Mouse (Mus musculus) liver, embryonic 16.5 days (tissue): ENCODE data around the gene Gm21294. TPM values are rescaled to one million over a fixed set of nuclear protein-coding genes. Genes with fewer than 3 reads are reported as not detected.
"Not testable (repeated sequence)": the region's sequence is repeated elsewhere in the genome, so short reads cannot be mapped to it uniquely, and the experiment has no call there.

Experiments used
- ATAC-seq: fragments of 200-750 bp; cut with Nextera tagmentation; 2 replicates; pipeline ENCODE4 v1.8.0; 2017; ENCODE audit warnings: low read depth, mild to moderate bottlenecking, moderate number of reproducible peaks, moderate library complexity
- H3K27ac ChIP-seq: fragments of 300-500 bp; sonication (generic); 2 replicates; pipeline ENCODE4 v1.5.1; 2014; ENCODE audit warnings: mild to moderate bottlenecking, low read length
- H3K27me3 ChIP-seq: fragments of 300-500 bp; sonication (generic); 2 replicates; pipeline ENCODE4 v1.6.1; 2014; ENCODE audit warnings: low read depth, low read length, mixed read lengths; ENCODE audit not compliant: control insufficient read depth, insufficient read depth
- H3K36me3 ChIP-seq: fragments of 300-500 bp; sonication (generic); 2 replicates; pipeline ENCODE4 v1.6.1; 2014; ENCODE audit warnings: mild to moderate bottlenecking; ENCODE audit not compliant: control insufficient read depth, insufficient read depth
- H3K4me1 ChIP-seq: fragments of 300-500 bp; sonication (generic); 2 replicates; pipeline ENCODE4 v1.6.1; 2014; ENCODE audit warnings: low read depth, low read length, mixed read lengths; ENCODE audit not compliant: control insufficient read depth
- H3K4me2 ChIP-seq: fragments of 300-500 bp; sonication (generic); 2 replicates; pipeline ENCODE4 v1.6.1; 2014; ENCODE audit warnings: low read depth, low read length, mixed read lengths
- H3K4me3 ChIP-seq: fragments of 300-500 bp; sonication (generic); 2 replicates; pipeline ENCODE4 v1.5.1; 2014; ENCODE audit warnings: low read depth, mild to moderate bottlenecking, low read length
- H3K9ac ChIP-seq: fragments of 300-500 bp; sonication (generic); 2 replicates; pipeline ENCODE4 v1.6.1; 2014; ENCODE audit warnings: low read depth, low read length
- H3K9me3 ChIP-seq: fragments of 300-500 bp; sonication (generic); replicated peaks from 2 replicates; pipeline ENCODE4 v1.6.1; 2016; ENCODE audit warnings: low read length; ENCODE audit not compliant: control insufficient read depth
- WGBS: fragments of 180-500 bp; shearing (Covaris S2); extraction: QIAGEN DNeasy Blood & Tissue Kit; methylation state at CpG from one replicate; pipeline ENCODE4 v1.1.7; 2014; ENCODE audit not compliant: insufficient replicate concordance; 5-methylcytosine and 5-hydroxymethylcytosine counted together
- polyA plus RNA-seq: library from polyadenylated mRNA; unstranded; fragments of >200 nt; fragmentation: Nextera tagmentation; extraction: Ambion mirVana; gene quantifications from 2 replicates; pipeline ENCODE4 v1.2.1, GENCODE M21; 2015

The Gm21294 gene
- polyA plus RNA-seq = not detected in 2 replicates

- not testable (repeated sequence) for H3K9me3 ChIP-seq, H3K9ac ChIP-seq, H3K4me2 ChIP-seq, H3K4me3 ChIP-seq, ATAC-seq, H3K27ac ChIP-seq, H3K4me1 ChIP-seq, H3K27me3 ChIP-seq, H3K36me3 ChIP-seq
- no CpG with 5 or more reads among the region's 5 CpGs for WGBS
Observed at GRCm38 (mm10) chrY:89052506-89052905, at the start of gene Gm21294. Gene Gm21294, plus strand, starts transcription at chrY:89052806.

- not testable (repeated sequence) for H3K4me1 ChIP-seq, H3K36me3 ChIP-seq, H3K9me3 ChIP-seq, H3K27ac ChIP-seq, H3K4me3 ChIP-seq, H3K27me3 ChIP-seq, ATAC-seq, H3K4me2 ChIP-seq, H3K9ac ChIP-seq
- 86% methylated on average over 2 of the region's 21 CpGs for WGBS
Observed at GRCm38 (mm10) chrY:89126246-89126645, 73.6 kb downstream of the Gm21294 start.
